ENCODE assay signal across 8 mouse cellular contexts in the genomic region with DNA sequence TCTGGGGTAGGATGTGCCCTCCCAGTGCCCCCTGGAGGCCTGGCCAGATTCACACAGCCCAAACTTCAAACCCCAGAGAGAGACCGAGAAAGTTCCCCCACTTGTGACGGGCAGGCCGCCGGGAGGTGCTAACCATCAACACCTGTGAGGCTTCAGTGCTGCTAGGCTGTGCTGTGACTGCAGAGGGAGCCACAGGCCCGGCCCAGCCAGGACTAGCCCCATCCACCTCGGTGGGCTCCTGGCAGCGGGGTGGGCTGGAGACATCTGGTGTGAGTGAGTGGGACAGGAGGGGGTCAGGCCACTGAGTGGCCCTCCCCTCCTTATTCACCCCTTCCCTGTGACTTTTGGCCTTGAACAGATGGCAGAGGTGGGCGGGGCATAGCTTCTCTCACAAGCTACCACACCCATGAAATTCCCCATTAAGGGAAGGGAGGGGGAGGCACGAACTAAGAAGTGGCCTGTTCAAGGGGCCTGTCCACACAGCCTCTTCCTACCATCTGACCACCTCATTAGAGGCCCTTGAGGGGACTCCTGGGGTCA.
DNase-seq lines count a peak whose midpoint lies in the region; ATAC-seq and TF ChIP-seq lines count a peak whose summit lies in the region.

No protein-coding gene starts in this region.

- no peak overlapping the region for H3K4me3 ChIP-seq in forebrain, embryonic 13.5 days
- no peak overlapping the region for H3K4me3 ChIP-seq in hindbrain, embryonic 15.5 days
- no peak overlapping the region for H3K4me3 ChIP-seq in liver, embryonic 14.5 days (ENCODE audit: insufficient read depth in 1 of 2, low read depth in 2 of 2, low read length in 2 of 2)
- H3K4me3 ChIP-seq in neural tube, embryonic 14.5 days (ENCODE audit: low read depth, low read length): no peak overlapping the region

- no peaks in the 10 kb centered on the region for H3K36me3 ChIP-seq in forebrain, embryonic 13.5 days (ENCODE audit: poor library complexity, severe bottlenecking)
- H3K36me3 ChIP-seq in hindbrain, embryonic 15.5 days: no peaks in the 10 kb centered on the region
- H3K36me3 ChIP-seq in liver, embryonic 14.5 days (replicated peaks; ENCODE audit: control insufficient read depth, insufficient read depth, low read depth): no peaks in the 10 kb centered on the region
- H3K36me3 ChIP-seq in neural tube, embryonic 14.5 days (ENCODE audit: control insufficient read depth, insufficient read depth, low read length): no peaks in the 10 kb centered on the region

- H3K4me2 ChIP-seq in forebrain, embryonic 13.5 days: no peak overlapping the region
- H3K4me2 ChIP-seq in hindbrain, embryonic 15.5 days: no peak overlapping the region
- H3K4me2 ChIP-seq in liver, embryonic 14.5 days (ENCODE audit: low read depth): no peak overlapping the region; the same call in 1 of the 2 replicates
- H3K4me2 ChIP-seq in neural tube, embryonic 14.5 days (ENCODE audit: low read depth, low read length): no peak overlapping the region

- no peak overlapping the region for H3K9ac ChIP-seq in forebrain, embryonic 13.5 days
- no peak overlapping the region for H3K9ac ChIP-seq in hindbrain, embryonic 15.5 days
- H3K9ac ChIP-seq in liver, embryonic 14.5 days (replicated peaks): no peak overlapping the region
- 0 out of 2 replicates have a peak overlapping the region, but pooled peaks have one; percentile 4 for H3K9ac ChIP-seq in neural tube, embryonic 14.5 days (replicated peaks; ENCODE audit: low read depth, low read length)

- no peak for TF ChIP-seq EP300 in liver, embryonic 14.5 days (IDR thresholded peaks at IDR 0.05; ENCODE audit: low read depth)

- peak; percentile 33; the same call in 1 of the 2 replicates for ATAC-seq in forebrain, embryonic 13.5 days
- no peak for ATAC-seq in hindbrain, embryonic 15.5 days (ENCODE audit: low FRiP score, low read depth)
- ATAC-seq in liver, embryonic 14.5 days (ENCODE audit: insufficient read depth): peak; percentile 36; the same call in 1 of the 2 replicates
- ATAC-seq in neural tube, embryonic 14.5 days (ENCODE audit: low read depth): no peak

- peak overlapping the region; percentile 65 for H3K27ac ChIP-seq in forebrain, embryonic 13.5 days
- H3K27ac ChIP-seq in hindbrain, embryonic 15.5 days (replicated peaks): 0 out of 2 replicates have a peak overlapping the region, but pooled peaks have one; percentile 16
- no peak overlapping the region; the same call in 1 of the 2 replicates for H3K27ac ChIP-seq in liver, embryonic 14.5 days
- H3K27ac ChIP-seq in neural tube, embryonic 14.5 days (ENCODE audit: low read depth, low read length): no peak overlapping the region

- 12% methylated on average over 9 of the region's 9 CpGs for WGBS in forebrain, embryonic 13.5 days
- WGBS in hindbrain, embryonic 15.5 days: 21% methylated on average over 9 of the region's 9 CpGs
- WGBS in liver, embryonic 14.5 days (ENCODE audit: insufficient replicate concordance): 10% methylated on average over 9 of the region's 9 CpGs
- WGBS in neural tube, embryonic 14.5 days: 9% methylated on average over 9 of the region's 9 CpGs

- H3K27me3 ChIP-seq in forebrain, embryonic 13.5 days: 0 out of 2 replicates have a peak, but pooled peaks cover 2% of the 10 kb centered on the region
- H3K27me3 ChIP-seq in hindbrain, embryonic 15.5 days: no peaks in the 10 kb centered on the region; the same call in 1 of the 2 replicates
- H3K27me3 ChIP-seq in liver, embryonic 14.5 days (ENCODE audit: control insufficient read depth, insufficient read depth, low read length): no peaks in the 10 kb centered on the region
- no peaks in the 10 kb centered on the region for H3K27me3 ChIP-seq in neural tube, embryonic 14.5 days (ENCODE audit: control insufficient read depth, insufficient read depth, low read length)

- DNase-seq in A20 (ENCODE audit: low read depth, low spot score) (peak; percentile 89), NIH3T3 (ENCODE audit: low read depth) (peak; percentile 52)
- DNase-seq in liver, embryonic 14.5 days (ENCODE audit: low read depth in 3 of 3, low spot score in 3 of 3): peak in 1 of 3 experiments; percentile 46
- peak; percentile 79 for DNase-seq in yolk sac, embryonic 10.5 days (ENCODE audit: low spot score)
- no peak for DNase-seq in layer of hippocampus, adult 9-10 months (ENCODE audit: low spot score)

- peaks cover 82% of the 10 kb centered on the region for H3K4me1 ChIP-seq in forebrain, embryonic 13.5 days
- H3K4me1 ChIP-seq in hindbrain, embryonic 15.5 days (replicated peaks): peaks cover 62% of the 10 kb centered on the region
- H3K4me1 ChIP-seq in liver, embryonic 14.5 days (replicated peaks; ENCODE audit: control insufficient read depth in 2 of 2, insufficient read depth in 2 of 2, low read length in 1 of 2): peaks cover 9 to 33% of the 10 kb centered on the region in 2 experiments
- H3K4me1 ChIP-seq in neural tube, embryonic 14.5 days (ENCODE audit: control insufficient read depth, insufficient read depth, low read length): peaks cover 44% of the 10 kb centered on the region

- TF ChIP-seq CTCF in liver, embryonic 14.5 days (IDR thresholded peaks at IDR 0.05; ENCODE audit: low read depth): peak; percentile 85

- H3K9me3 ChIP-seq in forebrain, embryonic 13.5 days (replicated peaks): no peaks in the 10 kb centered on the region
- H3K9me3 ChIP-seq in hindbrain, embryonic 15.5 days: no peaks in the 10 kb centered on the region
- no peaks in the 10 kb centered on the region for H3K9me3 ChIP-seq in liver, embryonic 14.5 days (ENCODE audit: control insufficient read depth, low read length)
- no peaks in the 10 kb centered on the region for H3K9me3 ChIP-seq in neural tube, embryonic 14.5 days (ENCODE audit: control insufficient read depth, low read length)

Comparison
In these comparisons a context has a peak if more than half of its experiments do, and no peak if none do; other contexts are left out.
1. ATAC-seq: peak in forebrain, embryonic 13.5 days (single experiment) and liver, embryonic 14.5 days (single experiment); none in hindbrain, embryonic 15.5 days (single experiment) and neural tube, embryonic 14.5 days (single experiment).
2. H3K27ac ChIP-seq: peak in forebrain, embryonic 13.5 days (single experiment) and hindbrain, embryonic 15.5 days (single experiment); none in liver, embryonic 14.5 days (single experiment) and neural tube, embryonic 14.5 days (single experiment).